Mouse (Mus musculus) stomach, postnatal 0 days (tissue): ENCODE data around the gene Cfap299. TPM values are rescaled to one million over a fixed set of nuclear protein-coding genes. Genes with fewer than 3 reads are reported as not detected.

Source experiments
- ATAC-seq: fragments of 200-750 bp; cut with Nextera tagmentation; 2 replicates; pipeline ENCODE4 v1.8.0; 2017; ENCODE audit not compliant: low FRiP score, low TSS enrichment
- DNase-seq: peaks from one replicate; pipeline ENCODE4 v3.0.0-alpha.2; 2016; ENCODE audit warnings: low spot score
- H3K27ac ChIP-seq: fragments of 300-500 bp; sonication (generic); replicated peaks from 2 replicates; pipeline ENCODE4 v1.5.1; 2014; ENCODE audit warnings: mild to moderate bottlenecking, control low read depth
- H3K27me3 ChIP-seq: fragments of 300-500 bp; sonication (generic); 2 replicates; pipeline ENCODE4 v1.6.1; 2014; ENCODE audit warnings: low read length; ENCODE audit not compliant: control insufficient read depth, insufficient read depth
- H3K36me3 ChIP-seq: fragments of 300-500 bp; sonication (generic); 2 replicates; pipeline ENCODE4 v1.6.1; 2014; ENCODE audit warnings: low read length, mixed read lengths; ENCODE audit not compliant: control insufficient read depth, insufficient read depth
- H3K4me1 ChIP-seq: fragments of 300-500 bp; sonication (generic); replicated peaks from 2 replicates; pipeline ENCODE4 v1.6.1; 2014; ENCODE audit warnings: antibody characterized with exemption; ENCODE audit not compliant: control insufficient read depth, insufficient read depth
- H3K4me2 ChIP-seq: fragments of 300-500 bp; sonication (generic); replicated peaks from 2 replicates; pipeline ENCODE4 v1.6.1; 2014; ENCODE audit warnings: low read depth, mild to moderate bottlenecking, control low read depth, moderate library complexity
- H3K4me3 ChIP-seq: fragments of 300-500 bp; sonication (generic); 2 replicates; pipeline ENCODE4 v1.5.1; 2014; ENCODE audit warnings: low read depth, low read length, control low read depth
- H3K9ac ChIP-seq: fragments of 300-500 bp; sonication (generic); 2 replicates; pipeline ENCODE4 v1.6.1; 2014; ENCODE audit warnings: mild to moderate bottlenecking, low read length, control low read depth, mixed read lengths
- H3K9me3 ChIP-seq: fragments of 300-500 bp; sonication (generic); 2 replicates; pipeline ENCODE4 v1.6.1; 2016; ENCODE audit warnings: low read length; ENCODE audit not compliant: control insufficient read depth
- CTCF ChIP-seq: IDR thresholded peaks from 2 replicates; pipeline ENCODE4 v1.5.1; 2016; ENCODE audit warnings: antibody characterized with exemption, low read depth, mild to moderate bottlenecking, moderate library complexity
- EP300 ChIP-seq: optimal IDR thresholded peaks from 2 replicates; pipeline ENCODE3; 2016; ENCODE audit warnings: antibody characterized with exemption
- WGBS: fragments of 180-500 bp; shearing (Covaris S2); extraction: QIAGEN DNeasy Blood & Tissue Kit; methylation state at CpG from one replicate; pipeline ENCODE4 v1.1.7; 2014; 5-methylcytosine and 5-hydroxymethylcytosine counted together
- polyA plus RNA-seq: library from polyadenylated mRNA; unstranded; fragments of >200 nt; fragmentation: Nextera tagmentation; extraction: Ambion mirVana; gene quantifications from 2 replicates; pipeline ENCODE4 v1.2.1, GENCODE M21; 2015

Cfap299 gene
- polyA plus RNA-seq, 1 experiment from 2014 or later: 0.18 TPM

DNA sequence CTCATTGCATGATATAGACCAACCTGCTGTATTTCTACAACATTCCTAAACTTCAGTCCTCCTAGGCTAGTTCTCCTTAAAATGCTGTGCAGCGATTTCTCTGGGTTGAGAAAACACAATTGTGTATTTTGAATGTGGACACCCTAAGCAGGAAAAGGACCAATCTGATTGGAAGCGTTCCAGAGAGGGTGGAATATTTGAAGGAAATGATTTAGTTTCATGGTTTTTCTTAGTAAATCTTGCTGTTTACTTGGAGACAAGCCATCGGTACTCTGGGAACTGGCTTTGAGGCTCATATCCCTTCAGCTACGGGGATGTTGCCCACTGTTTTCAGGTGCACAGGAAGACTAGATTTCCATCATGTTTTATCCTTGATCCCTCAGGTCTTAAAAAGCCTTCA is 288.3 kb downstream of the Cfap299 start:
- no peak overlapping the region for H3K27ac ChIP-seq
- no peak for ATAC-seq
- DNase-seq: no peak
- TF ChIP-seq CTCF (no peak), EP300 (no peak)
- WGBS: 65% methylated on average over 4 of the region's 4 CpGs
- no peak overlapping the region for H3K4me3 ChIP-seq
- H3K4me1 ChIP-seq: no peaks in the 10 kb centered on the region
- H3K36me3 ChIP-seq: no peaks in the 10 kb centered on the region
- no peak overlapping the region for H3K9ac ChIP-seq
- no peaks in the 10 kb centered on the region for H3K27me3 ChIP-seq
- H3K4me2 ChIP-seq: no peak overlapping the region
- H3K9me3 ChIP-seq: no peaks in the 10 kb centered on the region

DNA sequence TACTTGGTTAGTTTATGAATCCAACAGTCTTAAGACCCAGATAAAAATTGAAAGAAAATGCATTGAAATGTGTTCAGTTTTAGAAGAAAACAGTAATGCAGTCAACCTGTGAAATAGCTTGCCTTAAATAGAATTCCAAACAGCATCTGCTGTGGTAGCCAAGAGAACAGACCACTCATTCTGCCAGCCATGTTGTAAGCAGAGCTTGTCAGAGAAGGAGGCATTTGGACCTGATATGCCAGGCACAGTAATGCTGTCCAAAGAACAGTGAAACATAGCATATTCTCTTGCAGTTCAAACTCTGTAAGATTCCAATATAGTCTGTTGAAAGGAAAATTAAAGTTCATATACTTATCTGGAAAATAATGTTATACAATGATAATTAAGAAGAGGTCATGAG is 321.2 kb downstream of the Cfap299 start:
- H3K9me3 ChIP-seq: no peaks in the 10 kb centered on the region
- H3K9ac ChIP-seq: no peak overlapping the region
- ATAC-seq: no peak
- H3K4me1 ChIP-seq: no peaks in the 10 kb centered on the region
- no peak for DNase-seq
- no peak overlapping the region for H3K4me3 ChIP-seq
- no peak overlapping the region for H3K4me2 ChIP-seq
- no peaks in the 10 kb centered on the region for H3K36me3 ChIP-seq
- TF ChIP-seq EP300 (no peak), CTCF (no peak)
- no peaks in the 10 kb centered on the region for H3K27me3 ChIP-seq
- H3K27ac ChIP-seq: no peak overlapping the region

DNA sequence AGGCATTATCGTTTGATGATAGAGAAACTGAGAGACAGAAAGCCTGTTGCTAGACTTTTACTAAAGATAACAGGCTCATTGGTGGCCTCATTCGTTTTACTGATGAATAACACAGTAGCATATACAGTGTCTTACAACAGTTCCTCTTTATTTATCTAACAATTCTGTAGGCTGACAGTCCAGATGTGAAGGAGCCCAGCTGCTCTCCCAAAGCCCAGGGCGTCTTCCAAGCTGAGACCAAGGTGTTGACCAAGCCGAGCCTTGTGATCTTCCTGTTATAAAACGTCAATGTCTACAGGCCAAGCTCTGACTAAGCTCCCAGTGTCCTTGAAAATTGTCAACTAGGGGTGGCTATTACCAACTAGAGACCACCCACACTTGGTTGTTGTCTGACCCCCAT is 321.9 kb downstream of the Cfap299 start:
- ATAC-seq (no peak), DNase-seq (no peak)
- Histone ChIP-seq H3K27ac (no peak overlapping the region), H3K9ac (no peak overlapping the region), H3K27me3 (no peaks in the 10 kb centered on the region), H3K4me3 (no peak overlapping the region), H3K4me1 (no peaks in the 10 kb centered on the region), H3K4me2 (no peak overlapping the region), H3K36me3 (no peaks in the 10 kb centered on the region), H3K9me3 (no peaks in the 10 kb centered on the region)
- TF ChIP-seq CTCF: no peak
- TF ChIP-seq EP300: no peak
- 40% methylated on average over 5 of the region's 5 CpGs for WGBS

DNA sequence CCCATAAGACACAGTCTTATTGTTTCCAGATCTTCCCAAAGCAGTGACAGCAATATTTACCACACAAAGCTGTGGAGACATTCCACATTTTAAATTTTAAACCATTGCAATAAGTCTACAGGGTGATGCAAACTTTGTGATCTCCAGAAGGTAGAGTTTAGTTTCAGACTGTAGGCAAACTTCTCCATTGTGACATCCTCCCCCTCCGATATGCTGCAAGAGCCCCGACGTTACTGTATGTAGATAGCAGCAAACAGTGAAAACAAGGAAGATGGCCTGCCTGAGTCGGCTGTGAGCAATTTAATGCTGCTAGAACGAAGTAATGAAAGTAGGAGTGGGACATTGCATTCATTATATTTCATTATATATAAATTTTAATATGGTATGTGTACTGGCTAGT is 359.1 kb downstream of the Cfap299 start:
- Histone ChIP-seq H3K36me3 (no peaks in the 10 kb centered on the region), H3K27ac (no peak overlapping the region), H3K4me3 (no peak overlapping the region), H3K4me1 (no peaks in the 10 kb centered on the region), H3K4me2 (no peak overlapping the region), H3K9me3 (no peaks in the 10 kb centered on the region), H3K9ac (no peak overlapping the region), H3K27me3 (no peaks in the 10 kb centered on the region)
- 94% methylated on average over 5 of the region's 5 CpGs for WGBS
- TF ChIP-seq CTCF (no peak), EP300 (no peak)
- ATAC-seq (no peak), DNase-seq (no peak)

DNA sequence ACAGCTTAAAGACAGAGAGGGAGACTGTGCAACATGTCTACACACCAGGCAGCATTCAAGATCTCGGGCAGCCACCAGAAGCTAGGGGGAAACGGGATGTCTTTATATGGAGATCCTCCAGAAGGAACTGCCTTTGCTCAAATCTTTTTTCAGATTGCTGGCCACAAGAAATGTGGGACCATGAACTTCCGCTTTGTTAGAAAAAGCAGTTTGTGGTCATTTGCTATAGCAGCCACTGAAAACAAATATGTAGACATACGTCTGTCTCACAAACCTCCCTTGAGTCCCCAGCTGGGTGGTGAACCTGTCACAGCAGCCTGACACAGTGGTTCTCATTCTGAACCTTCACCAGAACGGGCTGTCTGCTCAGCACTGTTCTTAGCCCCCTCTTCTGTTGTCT is 363.0 kb downstream of the Cfap299 start:
- 41% methylated on average over 5 of the region's 5 CpGs for whole genome bisulfite sequencing
- no peaks in the 10 kb centered on the region for H3K4me1 ChIP-seq

DNA sequence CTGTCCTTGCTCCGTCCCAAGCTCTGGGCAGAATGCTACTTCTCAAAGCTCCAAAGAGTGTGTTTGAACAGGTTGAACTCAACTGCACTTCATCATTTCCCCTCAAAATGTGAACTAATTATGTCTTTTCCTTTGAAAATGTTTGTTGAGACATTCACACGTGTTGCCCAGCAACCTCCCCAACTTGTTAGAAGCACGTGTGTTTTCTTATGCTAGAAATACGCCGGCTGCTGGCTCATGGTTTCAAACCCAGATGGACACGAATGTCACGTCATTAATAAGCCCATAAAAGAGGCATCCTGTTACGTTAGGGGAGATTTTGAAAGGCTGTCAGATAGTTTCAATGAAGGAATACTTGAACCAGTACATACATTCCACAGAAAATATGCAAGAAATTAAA is 367.2 kb downstream of the Cfap299 start:
- Histone ChIP-seq H3K27me3 (no peaks in the 10 kb centered on the region), H3K9me3 (no peaks in the 10 kb centered on the region), H3K4me3 (no peak overlapping the region), H3K27ac (no peak overlapping the region), H3K4me1 (no peaks in the 10 kb centered on the region), H3K9ac (no peak overlapping the region), H3K4me2 (no peak overlapping the region), H3K36me3 (no peaks in the 10 kb centered on the region)
- WGBS: 38% methylated on average over 8 of the region's 8 CpGs
- DNase-seq (no peak), ATAC-seq (no peak)
- TF ChIP-seq CTCF (no peak), EP300 (no peak)

More for the DNA sequence above, 363.0 kb downstream of the Cfap299 start:
- Histone ChIP-seq H3K36me3 (no peaks in the 10 kb centered on the region), H3K27me3 (no peaks in the 10 kb centered on the region), H3K27ac (no peak overlapping the region), H3K9me3 (no peaks in the 10 kb centered on the region), H3K9ac (no peak overlapping the region), H3K4me2 (no peak overlapping the region), H3K4me3 (no peak overlapping the region)
- no peak for TF ChIP-seq EP300
- no peak for TF ChIP-seq CTCF
- no peak for DNase-seq
- no peak for ATAC-seq
